Mouse (Mus musculus) forebrain, embryonic 15.5 days (tissue): ENCODE measurements around the gene Oard1. TPM values are rescaled to one million over a fixed set of nuclear protein-coding genes. Genes with fewer than 3 reads are reported as not detected.

Source experiments
- ATAC-seq: fragments of 200-750 bp; cut with Nextera tagmentation; replicated peaks from 2 replicates; pipeline ENCODE4 v1.8.0; 2017; ENCODE audit warnings: mild to moderate bottlenecking, moderate TSS enrichment, moderate library complexity
- H3K27ac ChIP-seq: fragments of 300-500 bp; sonication (generic); replicated peaks from 2 replicates; pipeline ENCODE4 v1.5.1; 2015; ENCODE audit warnings: mild to moderate bottlenecking, inconsistent platforms
- H3K27me3 ChIP-seq: fragments of 300-500 bp; sonication (generic); 2 replicates; pipeline ENCODE4 v1.6.1; 2015; ENCODE audit warnings: inconsistent platforms
- H3K36me3 ChIP-seq: fragments of 300-500 bp; sonication (generic); 2 replicates; pipeline ENCODE4 v1.6.1; 2015; ENCODE audit warnings: mild to moderate bottlenecking, inconsistent platforms
- H3K4me1 ChIP-seq: fragments of 300-500 bp; sonication (generic); 2 replicates; pipeline ENCODE4 v1.6.1; 2015; ENCODE audit warnings: inconsistent platforms
- H3K4me2 ChIP-seq: fragments of 300-500 bp; sonication (generic); replicated peaks from 2 replicates; pipeline ENCODE4 v1.6.1; 2015; ENCODE audit warnings: mild to moderate bottlenecking, inconsistent platforms
- H3K4me3 ChIP-seq: fragments of 300-500 bp; sonication (generic); 2 replicates; pipeline ENCODE4 v1.5.1; 2015; ENCODE audit warnings: mild to moderate bottlenecking, inconsistent platforms
- H3K9ac ChIP-seq: fragments of 300-500 bp; sonication (generic); replicated peaks from 2 replicates; pipeline ENCODE4 v1.6.1; 2015; ENCODE audit warnings: mild to moderate bottlenecking, inconsistent platforms
- H3K9me3 ChIP-seq: fragments of 300-500 bp; sonication (generic); 2 replicates; pipeline ENCODE4 v1.6.1; 2016; ENCODE audit warnings: inconsistent platforms
- WGBS: fragments of 180-500 bp; shearing (Covaris S2); methylation state at CpG from one replicate; pipeline ENCODE4 v1.1.7; 2015; ENCODE audit warnings: mixed read lengths; 5-methylcytosine and 5-hydroxymethylcytosine counted together
- polyA plus RNA-seq: library from polyadenylated mRNA; unstranded; fragments of >200 nt; fragmentation: Nextera tagmentation; extraction: Ambion mirVana; gene quantifications from 2 replicates; pipeline ENCODE4 v1.2.1, GENCODE M21; 2015

Gene Oard1
- polyA plus RNA-seq, 1 experiment from 2014 or later = 59.0 TPM

DNA sequence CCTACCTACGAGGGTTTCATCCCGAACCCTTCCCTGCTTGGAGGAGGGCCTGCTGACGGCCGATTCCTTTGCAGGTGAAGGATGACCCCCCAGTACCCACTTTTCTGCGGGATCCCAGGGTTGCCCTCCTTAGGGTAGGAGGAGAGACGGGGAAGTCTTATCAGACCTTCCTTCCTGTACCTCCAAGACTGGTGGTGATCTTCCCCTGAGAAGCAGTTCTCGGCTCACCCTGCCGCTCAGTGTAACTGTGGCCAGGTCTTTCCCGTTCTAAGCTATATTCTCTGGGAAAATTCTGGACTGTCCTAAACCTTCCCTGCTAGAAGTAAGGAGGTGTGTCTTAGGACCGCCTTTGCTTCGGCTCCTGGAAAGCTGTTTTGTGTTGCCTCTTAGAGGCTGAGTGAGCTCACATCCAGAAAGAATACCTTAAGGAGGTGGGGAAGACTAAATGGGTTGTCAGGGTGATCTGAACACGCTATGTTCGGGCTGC is 528 bp downstream of the Oard1 start:
- WGBS = under 1% methylated on average over 13 of the region's 13 CpGs
- no peaks in the 10 kb centered on the region for H3K9me3 ChIP-seq
- H3K27ac ChIP-seq = peak overlapping the region; percentile 96
- peaks cover 7% of the 10 kb centered on the region for H3K36me3 ChIP-seq
- no peaks in the 10 kb centered on the region for H3K27me3 ChIP-seq
- H3K4me2 ChIP-seq = peak overlapping the region; percentile 83
- H3K9ac ChIP-seq = peak overlapping the region; percentile 67
- ATAC-seq = peak; percentile 32
- peaks cover 38% of the 10 kb centered on the region for H3K4me1 ChIP-seq
- H3K4me3 ChIP-seq = peak overlapping the region; percentile 80

DNA sequence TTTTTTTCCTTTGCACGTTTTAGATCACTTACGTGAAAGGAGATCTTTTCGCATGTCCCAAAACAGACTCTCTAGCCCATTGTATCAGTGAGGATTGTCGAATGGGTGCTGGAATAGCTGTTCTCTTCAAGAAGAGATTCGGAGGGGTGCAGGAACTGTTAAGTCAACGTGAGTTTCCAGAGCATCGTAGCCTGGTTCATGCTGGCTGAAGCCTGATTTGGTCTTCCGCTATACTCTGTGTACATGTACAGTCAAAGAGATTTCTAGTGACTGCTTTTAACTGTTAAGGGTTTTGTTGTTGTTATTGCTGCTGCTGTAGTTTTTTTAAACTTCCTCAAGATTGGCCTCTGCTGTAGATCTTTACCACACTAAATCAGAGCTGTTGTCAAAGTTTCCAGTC is 1.4 kb downstream of the Oard1 start:
- H3K4me3 ChIP-seq = peak overlapping the region; percentile 80
- H3K36me3 ChIP-seq = peaks cover 10% of the 10 kb centered on the region
- peaks cover 34% of the 10 kb centered on the region for H3K4me1 ChIP-seq
- no peaks in the 10 kb centered on the region for H3K27me3 ChIP-seq
- ATAC-seq = no peak
- peak overlapping the region; percentile 83 for H3K4me2 ChIP-seq
- peak overlapping the region; percentile 96 for H3K27ac ChIP-seq
- H3K9me3 ChIP-seq = no peaks in the 10 kb centered on the region
- WGBS = 35% methylated on average over 8 of the region's 8 CpGs
- peak overlapping the region; percentile 67 for H3K9ac ChIP-seq

DNA sequence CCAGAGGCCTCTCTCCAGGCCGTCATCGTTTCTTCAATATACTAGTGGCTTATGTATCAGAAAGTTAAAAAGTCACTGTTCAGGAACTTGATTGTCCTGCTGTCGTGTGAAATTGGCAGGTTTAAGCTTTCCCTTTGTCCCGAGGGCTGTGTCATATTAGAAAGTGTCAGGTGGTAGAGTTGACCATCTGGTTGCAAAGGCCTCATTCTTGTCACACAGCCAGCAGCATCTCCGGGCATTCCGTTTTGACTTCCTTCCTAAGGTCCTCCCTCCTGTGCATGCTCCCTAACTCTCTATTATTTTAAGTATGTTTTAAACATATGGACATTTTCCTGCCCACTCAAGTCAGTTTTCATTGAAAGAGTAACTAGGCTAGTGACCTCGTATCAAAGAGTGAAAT is 6.2 kb downstream of the Oard1 start:
- no peak for ATAC-seq
- H3K27me3 ChIP-seq = no peaks in the 10 kb centered on the region
- no peak overlapping the region for H3K4me3 ChIP-seq
- WGBS = 78% methylated on average over 7 of the region's 7 CpGs
- no peak overlapping the region for H3K9ac ChIP-seq
- H3K4me1 ChIP-seq = peaks cover 11% of the 10 kb centered on the region
- no peak overlapping the region for H3K27ac ChIP-seq
- H3K36me3 ChIP-seq = peaks cover 10% of the 10 kb centered on the region
- H3K9me3 ChIP-seq = no peaks in the 10 kb centered on the region
- H3K4me2 ChIP-seq = no peak overlapping the region

DNA sequence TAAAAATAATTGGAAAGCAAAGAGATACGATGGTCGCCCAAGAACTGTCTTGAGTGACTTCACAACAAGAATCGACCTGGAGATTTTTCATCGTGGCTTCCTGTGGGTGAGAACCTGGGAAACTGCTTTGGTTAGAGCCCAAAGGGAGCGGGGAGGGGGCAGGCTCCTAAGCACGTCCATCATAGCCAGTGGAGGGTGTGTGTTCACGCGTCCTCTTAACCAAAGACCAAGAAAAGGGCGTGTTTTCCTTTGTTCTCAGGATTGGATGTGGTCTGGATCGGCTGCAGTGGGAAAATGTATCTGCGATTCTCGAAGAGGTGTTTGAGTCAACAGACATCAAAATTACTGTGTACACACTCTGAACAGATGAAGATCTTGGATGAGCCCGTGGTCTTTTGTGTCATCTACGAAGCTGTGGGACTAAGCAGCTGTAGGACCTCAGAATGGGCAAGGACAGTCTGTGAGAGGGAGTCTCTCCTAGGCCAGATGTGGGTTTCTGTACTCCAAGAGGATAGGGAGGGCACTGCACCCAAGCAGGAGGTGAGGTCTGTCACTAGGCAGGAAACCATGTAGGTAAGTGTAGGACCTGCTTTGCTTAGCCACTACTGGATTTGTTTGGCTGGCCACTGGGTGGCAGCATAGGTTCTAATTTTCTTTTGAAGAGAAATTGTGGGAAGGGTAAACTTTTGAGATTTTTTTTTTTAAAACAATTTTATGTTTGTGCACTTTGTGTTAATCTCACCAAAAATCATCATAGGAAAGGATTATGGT is 6.8 kb downstream of the Oard1 start:
- Histone ChIP-seq H3K4me1 (peaks cover 5% of the 10 kb centered on the region), H3K27ac (no peak overlapping the region; the same call in 1 of the 2 replicates)

DNA sequence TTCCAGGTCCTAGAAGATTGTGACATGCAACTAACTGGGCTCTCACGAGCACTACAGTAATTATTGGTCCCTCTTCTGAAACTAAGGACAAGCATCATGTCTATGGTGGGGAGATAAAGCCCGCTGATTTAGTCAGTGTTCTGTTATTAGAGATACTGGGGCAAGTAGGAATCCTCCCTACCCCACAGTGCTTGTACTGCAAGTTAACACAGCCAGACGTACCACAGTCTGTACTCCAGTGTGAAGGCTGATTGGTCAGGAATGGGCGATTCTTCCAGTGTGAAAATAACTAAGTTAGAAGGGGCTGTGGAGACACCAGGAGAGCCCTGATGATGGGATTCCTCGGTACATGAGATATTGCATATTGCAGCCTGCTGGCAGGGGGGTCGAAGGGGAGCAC is 7.7 kb downstream of the Oard1 start:
- no peak overlapping the region for H3K4me2 ChIP-seq
- no peaks in the 10 kb centered on the region for H3K9me3 ChIP-seq
- H3K9ac ChIP-seq = no peak overlapping the region
- 88% methylated on average over 6 of the region's 6 CpGs for WGBS
- no peak for ATAC-seq
- H3K27me3 ChIP-seq = no peaks in the 10 kb centered on the region
- no peak overlapping the region for H3K27ac ChIP-seq
- no peaks in the 10 kb centered on the region for H3K4me1 ChIP-seq
- peaks cover 10% of the 10 kb centered on the region for H3K36me3 ChIP-seq
- no peak overlapping the region for H3K4me3 ChIP-seq

More for the DNA sequence above, 6.8 kb downstream of the Oard1 start:
- Histone ChIP-seq H3K9me3 (no peaks in the 10 kb centered on the region), H3K4me3 (no peak overlapping the region), H3K36me3 (peaks cover 10% of the 10 kb centered on the region), H3K4me2 (no peak overlapping the region), H3K27me3 (no peaks in the 10 kb centered on the region), H3K9ac (no peak overlapping the region)
- 92% methylated on average over 14 of the region's 14 CpGs for WGBS
- ATAC-seq = peak; percentile 75

DNA sequence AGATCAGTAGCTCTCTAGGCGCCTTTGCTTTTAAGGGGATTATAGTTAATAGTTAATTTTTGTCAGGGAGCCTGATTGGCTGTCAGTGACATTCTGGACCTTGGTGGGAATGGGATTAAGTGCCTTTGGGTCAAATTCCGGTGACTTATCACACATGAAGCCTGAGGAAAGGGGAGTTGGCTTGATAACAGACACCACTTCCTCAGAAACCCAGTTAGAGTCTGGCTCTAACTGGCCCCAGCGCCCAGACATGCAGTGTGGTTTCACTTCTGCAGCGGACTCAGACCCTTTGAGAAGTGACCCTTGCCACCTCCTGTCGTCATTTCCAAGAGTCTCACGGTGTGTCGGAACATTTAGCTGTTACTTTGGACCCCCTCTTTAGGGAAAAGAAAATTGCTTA is 8.4 kb downstream of the Oard1 start:
- Histone ChIP-seq H3K4me2 (no peak overlapping the region), H3K36me3 (peaks cover 10% of the 10 kb centered on the region), H3K27me3 (no peaks in the 10 kb centered on the region), H3K9ac (no peak overlapping the region), H3K27ac (no peak overlapping the region), H3K4me3 (no peak overlapping the region), H3K4me1 (no peaks in the 10 kb centered on the region), H3K9me3 (no peaks in the 10 kb centered on the region)
- no peak for ATAC-seq
- WGBS = 83% methylated on average over 7 of the region's 7 CpGs

DNA sequence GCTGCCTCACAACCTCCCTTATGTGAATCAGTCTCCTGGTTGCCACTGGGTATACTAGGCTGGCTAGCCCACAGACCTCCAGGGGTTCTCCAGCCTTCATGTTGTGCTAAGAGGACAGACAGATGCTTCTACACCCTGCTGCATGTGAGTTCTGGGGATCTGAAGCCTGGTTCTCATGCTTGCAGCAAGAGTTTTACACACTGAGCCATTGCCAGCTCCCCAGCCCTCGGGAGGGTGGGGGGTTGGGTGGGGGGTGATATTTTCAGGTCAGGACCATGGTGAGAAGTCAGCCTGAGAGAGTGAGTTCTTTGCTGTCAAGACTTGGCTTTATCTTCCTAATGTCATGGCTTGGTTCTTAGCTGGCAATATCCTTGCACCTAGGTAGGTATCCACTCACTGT is 9.0 kb downstream of the Oard1 start:
- H3K4me1 ChIP-seq = no peaks in the 10 kb centered on the region
- peaks cover 10% of the 10 kb centered on the region for H3K36me3 ChIP-seq
- no peaks in the 10 kb centered on the region for H3K9me3 ChIP-seq
- ATAC-seq = no peak
- no peak overlapping the region for H3K9ac ChIP-seq
- 100% methylated on average over 1 of the region's 1 CpGs for WGBS
- no peaks in the 10 kb centered on the region for H3K27me3 ChIP-seq
- no peak overlapping the region for H3K4me2 ChIP-seq
- no peak overlapping the region for H3K27ac ChIP-seq
- no peak overlapping the region for H3K4me3 ChIP-seq

DNA sequence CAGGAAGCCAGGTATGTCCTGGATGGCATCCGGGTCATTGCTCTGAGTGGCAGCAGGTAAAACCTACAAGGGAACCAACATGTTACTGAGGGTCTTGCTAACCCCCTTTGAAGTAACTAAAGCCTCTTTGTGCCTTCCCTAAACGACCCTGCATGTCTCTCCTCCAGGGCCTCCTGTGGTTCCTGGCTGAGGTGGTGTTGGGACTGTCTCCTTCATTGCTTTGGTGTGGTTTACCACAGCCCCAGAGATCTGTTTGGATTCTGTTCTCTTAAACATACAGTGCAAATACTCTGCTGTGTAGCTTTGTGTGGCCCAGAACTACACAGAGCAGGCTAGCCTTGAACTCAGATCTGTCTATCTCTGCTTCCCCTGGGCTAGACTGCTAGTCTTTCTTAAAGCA is 9.8 kb downstream of the Oard1 start:
- no peak overlapping the region for H3K9ac ChIP-seq
- H3K27me3 ChIP-seq = no peaks in the 10 kb centered on the region
- H3K4me1 ChIP-seq = no peaks in the 10 kb centered on the region
- WGBS = 63% methylated on average over 2 of the region's 2 CpGs
- no peak overlapping the region for H3K4me2 ChIP-seq
- ATAC-seq = no peak
- peaks cover 10% of the 10 kb centered on the region for H3K36me3 ChIP-seq
- H3K9me3 ChIP-seq = no peaks in the 10 kb centered on the region
- H3K4me3 ChIP-seq = no peak overlapping the region
- no peak overlapping the region for H3K27ac ChIP-seq

DNA sequence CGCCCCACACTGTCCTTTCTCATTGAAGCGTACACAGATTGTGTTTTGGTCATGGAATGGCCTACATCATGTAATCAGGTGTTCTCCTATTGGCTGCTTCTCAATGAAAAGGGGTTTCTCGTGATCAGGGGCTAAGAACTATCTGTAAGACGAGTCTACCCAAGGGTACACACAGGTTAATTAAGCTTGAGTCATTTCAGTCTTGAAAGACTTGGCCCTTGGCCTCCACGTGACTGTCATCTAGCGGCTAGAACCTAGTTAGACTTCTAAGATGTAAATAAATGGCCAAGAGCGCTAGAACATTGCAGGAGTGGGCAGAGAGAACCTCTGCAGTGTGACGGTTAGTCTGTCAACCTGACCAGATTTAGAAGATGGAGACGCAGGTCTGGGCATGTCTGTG is 14.4 kb downstream of the Oard1 start:
- Histone ChIP-seq H3K4me2 (no peak overlapping the region), H3K9ac (no peak overlapping the region), H3K36me3 (no peaks in the 10 kb centered on the region), H3K4me3 (no peak overlapping the region), H3K27me3 (no peaks in the 10 kb centered on the region), H3K9me3 (no peaks in the 10 kb centered on the region), H3K27ac (no peak overlapping the region), H3K4me1 (peaks cover 8% of the 10 kb centered on the region)
- no peak for ATAC-seq
- WGBS = 76% methylated on average over 9 of the region's 9 CpGs

DNA sequence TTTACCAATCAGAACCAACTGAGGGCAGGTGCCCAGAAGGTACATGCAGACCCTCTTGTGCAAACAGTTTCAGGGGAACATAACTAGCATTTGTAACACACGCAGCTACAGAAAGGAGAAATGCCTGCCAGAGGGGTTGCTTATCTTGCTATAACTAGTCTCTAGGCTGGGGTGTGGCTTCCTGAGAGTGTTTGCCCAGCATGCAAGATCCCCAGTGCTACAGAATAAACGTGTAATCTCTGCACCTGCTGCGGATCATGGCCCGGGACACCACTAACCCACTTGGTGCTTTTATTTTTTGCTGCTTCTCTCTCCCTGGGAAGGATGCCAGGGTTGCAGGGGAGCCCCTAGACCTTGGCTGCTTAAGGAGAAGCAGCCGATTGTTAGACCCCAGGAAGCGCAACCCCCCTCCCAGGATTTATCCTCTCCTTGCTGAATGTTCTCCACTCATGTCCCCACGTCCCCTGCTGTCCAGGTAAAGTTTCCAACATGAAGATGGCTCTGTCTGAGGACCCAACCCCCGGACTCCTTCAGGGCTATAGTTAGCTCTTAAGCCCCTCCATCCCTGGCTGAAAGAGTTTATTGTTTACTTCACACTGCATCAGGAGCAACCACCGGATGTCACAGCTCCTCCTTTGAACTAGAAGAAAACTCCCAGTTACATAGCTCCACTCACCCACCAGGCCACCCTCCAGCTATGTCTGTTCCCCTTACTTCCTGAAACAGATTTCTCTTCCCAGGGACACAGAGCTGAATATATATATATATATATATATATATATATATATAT is 16.2 kb downstream of the Oard1 start:
- ATAC-seq = no peak
- Histone ChIP-seq H3K4me2 (no peak overlapping the region), H3K27ac (no peak overlapping the region), H3K4me1 (peaks cover 8% of the 10 kb centered on the region), H3K36me3 (no peaks in the 10 kb centered on the region), H3K9ac (0 out of 2 replicates have a peak overlapping the region, but pooled peaks have one; percentile 7), H3K4me3 (no peak overlapping the region), H3K27me3 (no peaks in the 10 kb centered on the region), H3K9me3 (no peaks in the 10 kb centered on the region)
- WGBS = 22% methylated on average over 9 of the region's 9 CpGs

DNA sequence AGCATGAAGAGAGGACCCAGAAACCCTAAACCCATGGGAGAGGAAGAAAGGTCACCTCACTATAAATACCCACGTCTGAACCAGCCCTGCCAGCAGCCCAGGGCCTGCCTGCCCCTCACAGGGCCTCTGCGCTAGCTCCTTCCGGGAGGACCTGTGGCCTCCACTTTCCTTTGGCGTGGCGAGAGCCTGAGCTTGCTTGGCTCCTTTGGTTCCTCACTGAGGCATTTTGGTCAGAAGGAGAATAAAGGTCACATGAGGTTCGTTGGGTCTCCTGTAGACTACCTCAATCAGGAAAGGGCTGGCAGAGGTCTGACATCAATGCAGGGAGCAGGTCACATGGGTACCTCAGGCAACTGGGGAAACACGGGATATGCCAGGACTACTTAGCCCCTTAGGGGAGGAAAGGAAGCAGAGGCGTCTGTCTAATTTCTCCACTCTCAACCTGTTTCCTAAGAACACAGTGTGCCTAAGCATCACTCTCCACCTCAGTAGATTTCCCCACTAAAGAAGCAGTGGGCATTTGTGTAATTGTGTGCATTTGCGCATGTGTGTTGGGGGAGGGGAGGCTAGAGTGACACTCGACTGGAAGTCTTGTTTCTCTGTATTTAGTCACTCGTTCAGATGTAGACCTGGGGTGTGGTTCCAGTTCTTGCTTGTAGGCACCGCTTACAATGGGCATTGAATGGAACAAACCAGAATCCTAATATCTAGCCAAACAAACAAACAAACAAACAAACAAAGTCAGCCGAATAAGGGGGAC is 17.4 kb downstream of the Oard1 start:
- ATAC-seq = no peak
- 73% methylated on average over 13 of the region's 13 CpGs for WGBS
- peaks cover 8% of the 10 kb centered on the region for H3K4me1 ChIP-seq

More for the DNA sequence above, 17.4 kb downstream of the Oard1 start:
- Histone ChIP-seq H3K27me3 (no peaks in the 10 kb centered on the region), H3K36me3 (no peaks in the 10 kb centered on the region), H3K9ac (no peak overlapping the region), H3K4me2 (no peak overlapping the region), H3K9me3 (no peaks in the 10 kb centered on the region), H3K27ac (no peak overlapping the region), H3K4me3 (no peak overlapping the region)
